Mouse (Mus musculus): ENCODE measurements around the gene Fam71e1. TPM values are rescaled to one million over a fixed set of nuclear protein-coding genes. Genes with fewer than 3 reads are reported as not detected.

Fam71e1 gene
- total and polyA plus RNA-seq, 2 experiments, result 1.8 to 4.1 TPM

- Histone ChIP-seq H3K79me2 (ENCODE audit: control insufficient read depth, insufficient read depth, low read length) (no peaks in the 10 kb centered on the region), H3K4me3 (ENCODE audit: insufficient read depth, low read depth, low read length) (no peak overlapping the region), H3K27me3 (ENCODE audit: control insufficient read depth, insufficient read depth, low read length) (0 out of 2 replicates have a peak, but pooled peaks cover 3% of the 10 kb centered on the region), H3K36me3 (ENCODE audit: control insufficient read depth, insufficient read depth, low read length) (no peaks in the 10 kb centered on the region), H3K4me1 (ENCODE audit: control insufficient read depth, insufficient read depth, low read length) (no peaks in the 10 kb centered on the region), H3K27ac (replicated peaks; ENCODE audit: insufficient read depth, low read depth, low read length) (no peak overlapping the region), H3K9ac (ENCODE audit: low read depth, low read length) (no peak overlapping the region)
- 76% methylated on average over 5 of the region's 5 CpGs for WGBS
- no peak for DNase-seq (ENCODE audit: extremely low read depth, low read depth, low spot score)
- TF ChIP-seq CTCF (IDR thresholded peaks at IDR 0.05; ENCODE audit: low read depth, low read length), result no peak
- no peak for TF ChIP-seq POLR2A (IDR thresholded peaks at IDR 0.05; ENCODE audit: extremely low read depth, insufficient read depth, low read length)
Measured at GRCm38 (mm10) chr7:44529518-44529917, 33.1 kb downstream of the Fam71e1 start.

- Histone ChIP-seq H3K4me1 (ENCODE audit: control insufficient read depth, insufficient read depth, low read length) (no peaks in the 10 kb centered on the region), H3K36me3 (ENCODE audit: control insufficient read depth, insufficient read depth, low read length) (no peaks in the 10 kb centered on the region), H3K4me3 (ENCODE audit: insufficient read depth, low read depth, low read length) (no peak overlapping the region), H3K27ac (replicated peaks; ENCODE audit: insufficient read depth, low read depth, low read length) (no peak overlapping the region), H3K27me3 (ENCODE audit: control insufficient read depth, insufficient read depth, low read length) (no peaks in the 10 kb centered on the region), H3K79me2 (ENCODE audit: control insufficient read depth, insufficient read depth, low read length) (no peaks in the 10 kb centered on the region), H3K9ac (ENCODE audit: low read depth, low read length) (no peak overlapping the region)
- TF ChIP-seq POLR2A (IDR thresholded peaks at IDR 0.05; ENCODE audit: extremely low read depth, insufficient read depth, low read length) (no peak), CTCF (IDR thresholded peaks at IDR 0.05; ENCODE audit: low read depth, low read length) (no peak)
- DNase-seq (ENCODE audit: extremely low read depth, low read depth, low spot score), result no peak
- 78% methylated on average over 3 of the region's 3 CpGs for WGBS
Measured at GRCm38 (mm10) chr7:44530507-44530906, 34.1 kb downstream of the Fam71e1 start.

GRCm38 (mm10) chr7:44531207-44531606 lies 34.8 kb downstream of the Fam71e1 start:
- Histone ChIP-seq H3K36me3 (ENCODE audit: control insufficient read depth, insufficient read depth, low read length) (no peaks in the 10 kb centered on the region), H3K4me1 (ENCODE audit: control insufficient read depth, insufficient read depth, low read length) (no peaks in the 10 kb centered on the region), H3K27ac (replicated peaks; ENCODE audit: insufficient read depth, low read depth, low read length) (no peak overlapping the region), H3K4me3 (ENCODE audit: insufficient read depth, low read depth, low read length) (no peak overlapping the region), H3K27me3 (ENCODE audit: control insufficient read depth, insufficient read depth, low read length) (no peaks in the 10 kb centered on the region), H3K79me2 (ENCODE audit: control insufficient read depth, insufficient read depth, low read length) (no peaks in the 10 kb centered on the region), H3K9ac (ENCODE audit: low read depth, low read length) (no peak overlapping the region)
- TF ChIP-seq POLR2A (IDR thresholded peaks at IDR 0.05; ENCODE audit: extremely low read depth, insufficient read depth, low read length) (no peak), CTCF (IDR thresholded peaks at IDR 0.05; ENCODE audit: low read depth, low read length) (no peak)
- WGBS, result 60% methylated on average over 5 of the region's 5 CpGs
- DNase-seq (ENCODE audit: extremely low read depth, low read depth, low spot score), result no peak

GRCm38 (mm10) chr7:44531946-44532732 lies 35.8 kb downstream of the Fam71e1 start, which contains the start of gene Spib:
TSS of gene Spib (minus strand) at chr7:44532071.
- DNase-seq (ENCODE audit: extremely low read depth, low read depth, low spot score), result no peak
- TF ChIP-seq POLR2A (IDR thresholded peaks at IDR 0.05; ENCODE audit: extremely low read depth, insufficient read depth, low read length) (no peak), CTCF (IDR thresholded peaks at IDR 0.05; ENCODE audit: low read depth, low read length) (no peak)
- Histone ChIP-seq H3K79me2 (ENCODE audit: control insufficient read depth, insufficient read depth, low read length) (no peaks in the 10 kb centered on the region), H3K9ac (ENCODE audit: low read depth, low read length) (no peak within 1 kb of the TSS), H3K4me1 (ENCODE audit: control insufficient read depth, insufficient read depth, low read length) (no peaks in the 10 kb centered on the region), H3K36me3 (ENCODE audit: control insufficient read depth, insufficient read depth, low read length) (no peaks in the 10 kb centered on the region), H3K27ac (replicated peaks; ENCODE audit: insufficient read depth, low read depth, low read length) (no peak within 1 kb of the TSS), H3K4me3 (ENCODE audit: insufficient read depth, low read depth, low read length) (no peak within 1 kb of the TSS), H3K27me3 (ENCODE audit: control insufficient read depth, insufficient read depth, low read length) (no peaks in the 10 kb centered on the region)
- WGBS, result 83% methylated on average over 4 of the region's 4 CpGs

GRCm38 (mm10) chr7:44532918-44533745 lies 36.8 kb downstream of the Fam71e1 start:
- Histone ChIP-seq H3K4me3 (ENCODE audit: insufficient read depth, low read depth, low read length) (no peak overlapping the region), H3K4me1 (ENCODE audit: control insufficient read depth, insufficient read depth, low read length) (no peaks in the 10 kb centered on the region), H3K27me3 (ENCODE audit: control insufficient read depth, insufficient read depth, low read length) (no peaks in the 10 kb centered on the region), H3K79me2 (ENCODE audit: control insufficient read depth, insufficient read depth, low read length) (no peaks in the 10 kb centered on the region), H3K36me3 (ENCODE audit: control insufficient read depth, insufficient read depth, low read length) (no peaks in the 10 kb centered on the region), H3K27ac (replicated peaks; ENCODE audit: insufficient read depth, low read depth, low read length) (no peak overlapping the region), H3K9ac (ENCODE audit: low read depth, low read length) (no peak overlapping the region)
- 90% methylated on average over 29 of the region's 29 CpGs for WGBS
- DNase-seq (ENCODE audit: extremely low read depth, low read depth, low spot score), result no peak
- TF ChIP-seq POLR2A (IDR thresholded peaks at IDR 0.05; ENCODE audit: extremely low read depth, insufficient read depth, low read length), result no peak
- no peak for TF ChIP-seq CTCF (IDR thresholded peaks at IDR 0.05; ENCODE audit: low read depth, low read length)
